ENCODE assay signal across 28 mouse cellular contexts in genomic region chr15:102634684-102635083, GRCm38 (mm10). TPM values are rescaled to one million over a fixed set of nuclear protein-coding genes. Genes with fewer than 3 reads are reported as not detected.
DNase-seq lines count a peak whose midpoint lies in the region; ATAC-seq and TF ChIP-seq lines count a peak whose summit lies in the region.
"Had no signal": no experiment of that assay in that cellular context is flagged by ENCODE, and none has a peak within 500 bp of the region (broad histone marks: within the 10 kb centered on the region; RNA-seq: fewer than 3 reads in every experiment).

No protein-coding gene starts in this region.

- H3K36me3 ChIP-seq in liver, embryonic 14.5 days (replicated peaks; ENCODE audit: control insufficient read depth, insufficient read depth, low read depth): no peaks in the 10 kb centered on the region
- no peaks in the 10 kb centered on the region for H3K36me3 ChIP-seq in liver, embryonic 11.5 days (ENCODE audit: control insufficient read depth, insufficient read depth, low read length)
- H3K36me3 ChIP-seq: embryonic facial prominence, embryonic 10.5 days; embryonic facial prominence, embryonic 12.5 days; forebrain, embryonic 15.5 days; G1E had no signal

- H3K9me3 ChIP-seq in liver, embryonic 14.5 days (ENCODE audit: control insufficient read depth, low read length): no peaks in the 10 kb centered on the region
- H3K9me3 ChIP-seq in liver, embryonic 11.5 days (ENCODE audit: control insufficient read depth, low read length): no peaks in the 10 kb centered on the region
- H3K9me3 ChIP-seq: embryonic facial prominence, embryonic 10.5 days; embryonic facial prominence, embryonic 12.5 days; forebrain, embryonic 13.5 days; forebrain, embryonic 15.5 days; G1E had no signal

- H3K9ac ChIP-seq in liver, embryonic 14.5 days (replicated peaks): no peak overlapping the region
- no peak overlapping the region for H3K9ac ChIP-seq in liver, embryonic 11.5 days (ENCODE audit: low read depth, low read length)
- H3K9ac ChIP-seq: embryonic facial prominence, embryonic 12.5 days; forebrain, embryonic 13.5 days; forebrain, embryonic 15.5 days; forebrain, postnatal 0 days had no signal

- WGBS in liver, embryonic 14.5 days (ENCODE audit: insufficient replicate concordance): 80% methylated on average over 8 of the region's 8 CpGs
- 90% methylated on average over 8 of the region's 8 CpGs for WGBS in liver, embryonic 11.5 days

- no peak for ATAC-seq in liver, embryonic 14.5 days (ENCODE audit: insufficient read depth)
- ATAC-seq in liver, embryonic 11.5 days (replicated peaks; ENCODE audit: low FRiP score): no peak
- ATAC-seq in megakaryocyte-erythroid progenitor cell, adult 5-6 weeks (replicated peaks; ENCODE audit: low FRiP score, low TSS enrichment, poor library complexity, severe bottlenecking): peak; percentile 63; the same call in 1 of the 2 replicates
- ATAC-seq: activated CD4-positive, CD25-positive, alpha-beta regulatory T cell, adult 4 months; CD4-positive, CD25-positive, alpha-beta regulatory T cell, adult 4 months; forebrain, embryonic 13.5 days; forebrain, embryonic 15.5 days; forebrain, postnatal 0 days; Patski had no signal

- H3K4me1 ChIP-seq in liver, embryonic 14.5 days (replicated peaks; ENCODE audit: control insufficient read depth in 2 of 2, insufficient read depth in 2 of 2, low read length in 1 of 2): no peaks in the 10 kb centered on the region; a peak in 1 of 4 replicates
- no peaks in the 10 kb centered on the region for H3K4me1 ChIP-seq in liver, embryonic 11.5 days (replicated peaks; ENCODE audit: control insufficient read depth, insufficient read depth, low read length)
- H3K4me1 ChIP-seq: embryonic facial prominence, embryonic 10.5 days; embryonic facial prominence, embryonic 12.5 days; forebrain, embryonic 13.5 days; forebrain, embryonic 15.5 days had no signal

- no peak overlapping the region for H3K27ac ChIP-seq in liver, embryonic 14.5 days
- no peak overlapping the region for H3K27ac ChIP-seq in liver, embryonic 11.5 days (ENCODE audit: low read depth, low read length)
- H3K27ac ChIP-seq: embryonic facial prominence, embryonic 10.5 days; embryonic facial prominence, embryonic 12.5 days; forebrain, embryonic 13.5 days had no signal

- TF ChIP-seq CTCF in liver, embryonic 14.5 days (IDR thresholded peaks at IDR 0.05; ENCODE audit: low read depth): no peak

- intact Hi-C loops in heart, postnatal 36 days (cut with DNase I): no loop called here

- peak; percentile 61 for DNase-seq in heart, adult 11 months
- DNase-seq in heart, postnatal 36 days: no peak
- DNase-seq in liver, embryonic 14.5 days (ENCODE audit: low read depth in 3 of 3, low spot score in 3 of 3): no peak
- no peak for DNase-seq in liver, embryonic 11.5 days (ENCODE audit: low spot score)
- DNase-seq in adrenal gland, postnatal 14 days: no peak
- DNase-seq: adrenal gland, adult 8-10 months; adrenal gland, postnatal 25 days; B cell, adult 2 months; cerebellum, adult 11 months; cerebellum, adult 18-20 months; cerebellum, adult 8-10 months; cerebellum, adult 9-11 months; cerebellum, postnatal 14 days; cerebellum, postnatal 36 days; forebrain, postnatal 0 days had no signal

- no peak overlapping the region for H3K4me2 ChIP-seq in liver, embryonic 14.5 days (ENCODE audit: low read depth)
- no peak overlapping the region for H3K4me2 ChIP-seq in liver, embryonic 11.5 days
- H3K4me2 ChIP-seq: embryonic facial prominence, embryonic 12.5 days; forebrain, embryonic 13.5 days; forebrain, embryonic 15.5 days had no signal

- no peak overlapping the region for H3K4me3 ChIP-seq in liver, embryonic 14.5 days (ENCODE audit: insufficient read depth in 1 of 2, low read depth in 2 of 2, low read length in 2 of 2)
- no peak overlapping the region for H3K4me3 ChIP-seq in liver, embryonic 11.5 days (ENCODE audit: low read depth, low read length)
- H3K4me3 ChIP-seq: embryonic facial prominence, embryonic 10.5 days; embryonic facial prominence, embryonic 12.5 days; forebrain, embryonic 13.5 days; forebrain, embryonic 15.5 days had no signal

- peak; percentile 35; the same call in 1 of the 2 replicates for TF ChIP-seq EP300 in liver, embryonic 14.5 days (IDR thresholded peaks at IDR 0.05; ENCODE audit: low read depth)

- H3K27me3 ChIP-seq in liver, embryonic 14.5 days (ENCODE audit: control insufficient read depth, insufficient read depth, low read length): no peaks in the 10 kb centered on the region
- no peaks in the 10 kb centered on the region for H3K27me3 ChIP-seq in liver, embryonic 11.5 days (replicated peaks; ENCODE audit: control insufficient read depth, insufficient read depth, low read length)
- H3K27me3 ChIP-seq: embryonic facial prominence, embryonic 12.5 days; forebrain, embryonic 13.5 days; forebrain, embryonic 15.5 days had no signal

RNA-seq across cellular contexts. Expression of gene Atf7, which starts 9.4 kb away (rescaled TPM):
- 10 to 100 TPM; 52.3 to 56.5 TPM for total RNA-seq in heart, postnatal 36 days (2021)
- polyA plus RNA-seq in liver, embryonic 14.5 days (2012; rRNA removed): 12.3 and 15.8 TPM in 2 replicates
- polyA plus RNA-seq in liver, embryonic 14.5 days (2014; fragmentation: Nextera tagmentation; extraction: Ambion mirVana): 6.8 and 7.3 TPM in 2 replicates
- 14.4 and 17.1 TPM in 2 replicates for polyA plus RNA-seq in liver, embryonic 11.5 days (2014; fragmentation: Nextera tagmentation; extraction: Ambion mirVana)
- 115 and 116 TPM in 2 replicates for total RNA-seq in megakaryocyte-erythroid progenitor cell, adult 5-6 weeks (2014; fragmentation: Nextera tagmentation)
- 24.7 and 27.0 TPM in 2 replicates for total RNA-seq in megakaryocyte-erythroid progenitor cell, adult 5-6 weeks (2017)
- total RNA-seq in adrenal gland, postnatal 14 days (2021): 76.1 and 86.7 TPM in 2 replicates

RNA-seq across cellular contexts. Expression of gene Gm28047, which starts 9.8 kb away (rescaled TPM):
- 1 to 10 TPM in 1 of 2 experiments, under 1 TPM in 1; 0.94 to 1.1 TPM for total RNA-seq in heart, postnatal 36 days (2021)
- polyA plus RNA-seq in liver, embryonic 14.5 days (2012; rRNA removed): not detected in 2 replicates
- polyA plus RNA-seq in liver, embryonic 14.5 days (2014; fragmentation: Nextera tagmentation; extraction: Ambion mirVana): not detected in 2 replicates
- not detected in 2 replicates for polyA plus RNA-seq in liver, embryonic 11.5 days (2014; fragmentation: Nextera tagmentation; extraction: Ambion mirVana)
- 2.6 TPM in 1 of 2 replicates, not detected in the other for total RNA-seq in megakaryocyte-erythroid progenitor cell, adult 5-6 weeks (2014; fragmentation: Nextera tagmentation)
- not detected in 2 replicates for total RNA-seq in megakaryocyte-erythroid progenitor cell, adult 5-6 weeks (2017)
- total RNA-seq in adrenal gland, postnatal 14 days (2021): 2.8 TPM in 1 of 2 replicates, not detected in the other
- total RNA-seq: CH12.LX; common myeloid progenitor, adult 5-6 weeks; forebrain, postnatal 0 days; G1E had no signal
- polyA plus RNA-seq: brain, embryonic 14.5 days; embryonic facial prominence, embryonic 10.5 days; embryonic facial prominence, embryonic 12.5 days; embryonic facial prominence, embryonic 14.5 days; forebrain, embryonic 13.5 days; forebrain, embryonic 15.5 days; G1E; Patski had no signal

RNA-seq across cellular contexts. Expression of gene Atp5g2, which starts 37.5 kb away (rescaled TPM):
- total RNA-seq in heart, postnatal 36 days (2021): 10 to 100 TPM; 42.5 to 46.1 TPM
- 126 and 227 TPM in 2 replicates for polyA plus RNA-seq in liver, embryonic 14.5 days (2012; rRNA removed)
- 38.4 and 42.3 TPM in 2 replicates for polyA plus RNA-seq in liver, embryonic 14.5 days (2014; fragmentation: Nextera tagmentation; extraction: Ambion mirVana)
- polyA plus RNA-seq in liver, embryonic 11.5 days (2014; fragmentation: Nextera tagmentation; extraction: Ambion mirVana): 60.2 and 74.2 TPM in 2 replicates
- 135 and 168 TPM in 2 replicates for total RNA-seq in megakaryocyte-erythroid progenitor cell, adult 5-6 weeks (2014; fragmentation: Nextera tagmentation)
- total RNA-seq in megakaryocyte-erythroid progenitor cell, adult 5-6 weeks (2017): 71.6 and 94.3 TPM in 2 replicates
- 35.4 and 47.3 TPM in 2 replicates for total RNA-seq in adrenal gland, postnatal 14 days (2021)
